Mouse (Mus musculus) intestine, postnatal 0 days (tissue): ENCODE results near the gene Swt1. TPM values are rescaled to one million over a fixed set of nuclear protein-coding genes. Genes with fewer than 3 reads are reported as not detected.
A peak's percentile ranks its signal among the peaks of the same experiment; 100 is the strongest.

Experiments
- ATAC-seq: fragments of 200-750 bp; cut with Nextera tagmentation; 2 replicates; pipeline ENCODE4 v1.8.0; 2017; ENCODE audit warnings: mild to moderate bottlenecking, moderate TSS enrichment, moderate library complexity
- H3K27ac ChIP-seq: fragments of 300-500 bp; sonication (generic); 2 replicates; pipeline ENCODE4 v1.5.1; 2014; ENCODE audit warnings: mild to moderate bottlenecking, low read depth, low read length, moderate library complexity
- H3K27me3 ChIP-seq: fragments of 300-500 bp; sonication (generic); replicated peaks from 2 replicates; pipeline ENCODE4 v1.6.1; 2014; ENCODE audit warnings: low read length, mixed read lengths; ENCODE audit not compliant: control insufficient read depth, insufficient read depth
- H3K36me3 ChIP-seq: fragments of 300-500 bp; sonication (generic); 2 replicates; pipeline ENCODE4 v1.6.1; 2014; ENCODE audit warnings: mild to moderate bottlenecking, moderate library complexity; ENCODE audit not compliant: control insufficient read depth, insufficient read depth
- H3K4me1 ChIP-seq: fragments of 300-500 bp; sonication (generic); replicated peaks from 2 replicates; pipeline ENCODE4 v1.6.1; 2014; ENCODE audit warnings: antibody characterized with exemption, low read length, mixed read lengths; ENCODE audit not compliant: control insufficient read depth, insufficient read depth
- H3K4me2 ChIP-seq: fragments of 300-500 bp; sonication (generic); replicated peaks from 2 replicates; pipeline ENCODE4 v1.6.1; 2014; ENCODE audit warnings: low read depth, mild to moderate bottlenecking, moderate library complexity
- H3K4me3 ChIP-seq: fragments of 300-500 bp; sonication (generic); 2 replicates; pipeline ENCODE4 v1.5.1; 2014; ENCODE audit warnings: low read depth, low read length
- H3K9ac ChIP-seq: fragments of 300-500 bp; sonication (generic); 2 replicates; pipeline ENCODE4 v1.6.1; 2014; ENCODE audit warnings: mild to moderate bottlenecking, low read depth, low read length
- H3K9me3 ChIP-seq: fragments of 300-500 bp; sonication (generic); 2 replicates; pipeline ENCODE4 v1.6.1; 2016; ENCODE audit warnings: mixed run types; ENCODE audit not compliant: control insufficient read depth
- CTCF ChIP-seq: sonication (generic); IDR thresholded peaks from 2 replicates; pipeline ENCODE4 v1.5.1; 2016; ENCODE audit warnings: low read depth, mild to moderate bottlenecking, control low read depth, antibody characterized with exemption, moderate library complexity
- WGBS: fragments of 180-500 bp; shearing (Covaris S2); extraction: QIAGEN DNeasy Blood & Tissue Kit; methylation state at CpG from one replicate; pipeline ENCODE4 v1.1.7; 2014; 5-methylcytosine and 5-hydroxymethylcytosine counted together
- polyA plus RNA-seq: library from polyadenylated mRNA; unstranded; fragments of >200 nt; fragmentation: Nextera tagmentation; extraction: Ambion mirVana; gene quantifications from 2 replicates; pipeline ENCODE4 v1.2.1, GENCODE M21; 2015

Swt1 gene
- polyA plus RNA-seq, 1 experiment from 2014 or later = 56.7 TPM

- H3K4me3 ChIP-seq = peak overlapping the region; percentile 94
- no peak for TF ChIP-seq CTCF
- no peaks in the 10 kb centered on the region for H3K4me1 ChIP-seq
- H3K9me3 ChIP-seq = no peaks in the 10 kb centered on the region
- H3K4me2 ChIP-seq = peak overlapping the region; percentile 72
- H3K36me3 ChIP-seq = peaks cover 4% of the 10 kb centered on the region; the same call in 1 of the 2 replicates
- peak overlapping the region; percentile 78; the same call in 1 of the 2 replicates for H3K9ac ChIP-seq
- no peaks in the 10 kb centered on the region for H3K27me3 ChIP-seq
- no peak for ATAC-seq
- 15% methylated on average over 7 of the region's 7 CpGs for WGBS
- H3K27ac ChIP-seq = peak overlapping the region; percentile 100
These were observed 1.2 kb downstream of the Swt1 start for GRCm38 (mm10) chr1:151426947-151427600.

- no peak overlapping the region for H3K9ac ChIP-seq
- no peak for TF ChIP-seq CTCF
- H3K27ac ChIP-seq = no peak overlapping the region
- H3K9me3 ChIP-seq = no peaks in the 10 kb centered on the region
- no peak for ATAC-seq
- H3K4me3 ChIP-seq = no peak overlapping the region
- H3K27me3 ChIP-seq = no peaks in the 10 kb centered on the region
- H3K4me1 ChIP-seq = no peaks in the 10 kb centered on the region
- H3K36me3 ChIP-seq = peaks cover 32% of the 10 kb centered on the region
- H3K4me2 ChIP-seq = no peak overlapping the region
- 50% methylated on average over 3 of the region's 3 CpGs for WGBS
These were observed 6.1 kb downstream of the Swt1 start for GRCm38 (mm10) chr1:151422178-151422577.

DNA sequence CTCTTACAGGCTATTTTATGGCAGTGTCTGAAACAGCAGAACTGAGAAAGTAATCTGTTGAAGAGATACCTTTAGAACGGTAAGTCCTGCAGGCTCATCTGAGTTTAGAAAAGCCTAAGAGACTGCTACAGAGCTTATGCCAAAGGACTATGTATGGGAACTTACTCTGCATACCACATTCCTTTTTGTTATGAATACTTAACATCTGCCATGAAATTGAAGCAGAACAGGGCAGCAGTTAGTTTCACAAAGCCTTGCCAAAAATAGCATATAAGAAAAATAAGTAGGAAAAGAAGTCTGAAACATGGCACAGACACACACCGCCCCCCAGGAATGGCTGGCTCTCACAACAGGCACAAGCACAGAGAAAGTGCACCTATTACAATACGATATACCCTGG, 18.4 kb downstream of the Swt1 start:
- H3K4me3 ChIP-seq = no peak overlapping the region
- no peak overlapping the region for H3K4me2 ChIP-seq
- no peak for ATAC-seq
- no peak for TF ChIP-seq CTCF
- H3K9me3 ChIP-seq = no peaks in the 10 kb centered on the region
- 71% methylated on average over 3 of the region's 3 CpGs for WGBS
- H3K4me1 ChIP-seq = no peaks in the 10 kb centered on the region
- H3K9ac ChIP-seq = no peak overlapping the region
- H3K27ac ChIP-seq = no peak overlapping the region
- H3K27me3 ChIP-seq = no peaks in the 10 kb centered on the region
- H3K36me3 ChIP-seq = peaks cover 32% of the 10 kb centered on the region

GRCm38 (mm10) chr1:151390029-151390428, 38.2 kb downstream of the Swt1 start:
- H3K4me3 ChIP-seq = no peak overlapping the region
- peak; percentile 71 for TF ChIP-seq CTCF
- H3K9me3 ChIP-seq = no peaks in the 10 kb centered on the region
- no peak overlapping the region for H3K4me2 ChIP-seq
- no peaks in the 10 kb centered on the region for H3K27me3 ChIP-seq
- H3K36me3 ChIP-seq = peaks cover 28% of the 10 kb centered on the region
- 98% methylated on average over 1 of the region's 1 CpGs for WGBS
- H3K4me1 ChIP-seq = no peaks in the 10 kb centered on the region
- no peak overlapping the region for H3K27ac ChIP-seq
- no peak for ATAC-seq
- H3K9ac ChIP-seq = no peak overlapping the region

DNA sequence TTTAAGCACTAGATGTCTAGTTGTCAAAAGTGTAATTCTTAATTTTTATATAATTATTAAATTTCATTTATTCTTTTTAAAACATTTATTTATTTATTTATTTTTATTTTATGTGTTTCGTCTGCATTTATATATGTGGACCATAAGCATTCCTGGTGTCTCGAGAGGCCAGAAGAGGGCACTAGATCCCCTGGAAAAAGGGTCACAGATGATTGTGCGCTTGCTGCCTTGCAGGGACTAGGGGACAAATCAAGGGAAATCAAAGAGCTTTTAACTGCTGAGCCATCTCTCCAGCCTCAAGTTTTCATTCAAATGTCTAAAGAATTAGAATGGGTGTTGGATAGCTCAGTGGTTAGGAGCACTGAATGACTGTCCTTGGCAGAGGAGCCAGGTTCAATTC, 50.9 kb downstream of the Swt1 start:
- Histone ChIP-seq H3K9ac (no peak overlapping the region), H3K9me3 (no peaks in the 10 kb centered on the region), H3K27me3 (no peaks in the 10 kb centered on the region), H3K4me2 (no peak overlapping the region), H3K4me1 (no peaks in the 10 kb centered on the region), H3K36me3 (peaks cover 29% of the 10 kb centered on the region), H3K27ac (no peak overlapping the region), H3K4me3 (no peak overlapping the region)
- TF ChIP-seq CTCF = peak; percentile 49
- 89% methylated on average over 3 of the region's 3 CpGs for WGBS
- no peak for ATAC-seq

DNA sequence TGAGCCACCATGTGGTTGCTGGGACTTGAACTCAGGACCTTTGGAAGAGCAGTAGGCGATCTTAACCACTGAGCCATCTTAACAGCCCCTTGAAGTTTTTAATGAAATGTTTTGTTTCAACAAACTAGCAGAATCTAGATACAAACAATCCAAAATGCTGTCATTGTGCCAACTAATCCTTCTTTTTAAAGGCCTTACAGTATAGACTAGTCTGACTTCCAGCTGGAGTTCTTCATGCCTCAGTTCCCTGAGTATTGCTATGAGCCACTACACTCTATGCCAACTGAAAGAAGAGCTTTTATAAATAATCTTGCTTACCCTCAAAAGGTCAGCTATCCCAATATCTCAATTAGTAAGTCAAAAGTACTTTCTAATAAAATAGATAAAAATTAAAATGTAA, 55.4 kb downstream of the Swt1 start:
- 83% methylated on average over 1 of the region's 1 CpGs for WGBS
- no peak overlapping the region for H3K27ac ChIP-seq
- no peak overlapping the region for H3K4me2 ChIP-seq
- H3K27me3 ChIP-seq = no peaks in the 10 kb centered on the region
- no peak for ATAC-seq
- H3K4me1 ChIP-seq = no peaks in the 10 kb centered on the region
- H3K9me3 ChIP-seq = no peaks in the 10 kb centered on the region
- no peak overlapping the region for H3K9ac ChIP-seq
- TF ChIP-seq CTCF = no peak
- H3K36me3 ChIP-seq = peaks cover 36% of the 10 kb centered on the region
- no peak overlapping the region for H3K4me3 ChIP-seq
